Mouse (Mus musculus) heart, postnatal 0 days (tissue): Measurements from ENCODE around the gene Fndc10.

Experiments used
- CTCF ChIP-seq: IDR thresholded peaks from 2 replicates; pipeline ENCODE4 v1.5.1; 2016; ENCODE audit warnings: antibody characterized with exemption, control low read depth, low read depth
- EP300 ChIP-seq: IDR thresholded peaks from 2 replicates; pipeline ENCODE4 v1.6.1; 2016; ENCODE audit warnings: antibody characterized with exemption, low read depth

DNA sequence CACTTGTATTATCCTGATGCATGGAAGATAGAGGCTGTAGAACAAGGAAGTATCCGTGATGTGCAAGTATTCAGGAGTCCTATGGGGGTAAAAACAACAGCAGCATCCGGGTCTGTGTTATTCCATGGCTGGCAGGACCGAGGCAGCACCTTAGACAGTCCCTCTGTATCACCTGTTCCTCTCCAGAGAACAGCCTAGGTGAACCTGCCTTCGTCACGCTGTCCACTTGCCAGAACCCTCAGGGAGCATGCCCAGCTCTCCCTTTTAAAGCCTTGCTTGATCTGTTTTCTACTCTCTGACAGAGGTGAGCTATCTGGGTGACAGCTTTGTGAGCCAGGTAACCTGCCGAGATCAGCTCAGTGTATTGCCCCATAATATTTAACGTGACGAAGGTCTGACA, 50.3 kb downstream of the Fndc10 start:
- TF ChIP-seq CTCF, result no peak
- no peak for TF ChIP-seq EP300
